Mouse (Mus musculus) left cerebral cortex, postnatal 10 days (tissue): Measurements from ENCODE around the gene Tssk3. TPM values are rescaled to one million over a fixed set of nuclear protein-coding genes. Genes with fewer than 3 reads are reported as not detected.

Source experiments
- DNase-seq, 2 experiments: peaks; one replicate each; pipeline ENCODE4 v3.0.0; 2021 to 2022; ENCODE audit warnings: low spot score in 2 of 2, mixed read lengths in 1 of 2; ENCODE audit errors: extremely low spot score in 1 of 2
- intact Hi-C: fragments of 180-260 bp; cut with DNase I; formaldehyde crosslinking; loops from one replicate; pipeline ENCODE4 v1.15.1; 2025
- total RNA-seq, 2 experiments: library from RNA; stranded (reverse); gene quantifications; 2 replicates each; pipeline ENCODE4 v1.2.3; 2021

Tssk3 gene
- total RNA-seq, 2 experiments from 2014 or later: 0.36 to 1.1 TPM

DNA sequence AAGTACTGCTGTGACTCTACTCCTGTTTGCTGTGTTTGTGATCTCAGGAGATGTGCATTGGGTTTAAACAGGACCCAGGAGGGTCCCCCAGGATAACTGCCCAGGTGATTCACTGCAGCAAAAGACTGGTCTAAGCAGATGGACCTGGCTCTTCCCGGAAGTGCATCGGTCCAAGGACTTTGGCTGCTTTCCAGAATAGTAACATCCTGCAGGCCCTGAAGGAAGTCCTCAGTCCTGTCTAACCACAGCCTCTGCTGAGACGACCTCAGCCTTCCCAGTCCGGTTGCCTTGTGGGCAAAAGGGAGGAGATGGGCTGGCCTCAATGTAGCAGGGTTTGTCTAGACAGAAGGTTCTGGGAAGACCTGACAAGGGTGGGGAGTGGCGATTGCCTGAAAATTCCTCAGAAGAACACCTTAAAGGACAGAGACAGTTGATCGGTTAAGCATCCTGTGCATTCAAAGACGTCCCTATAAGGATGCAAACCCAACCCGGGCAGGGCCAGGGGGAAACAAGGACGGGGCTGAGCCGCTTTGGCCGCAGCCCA, 12.2 kb upstream of the Tssk3 start:
- no peak for DNase-seq
- intact Hi-C loops: no loop called here

DNA sequence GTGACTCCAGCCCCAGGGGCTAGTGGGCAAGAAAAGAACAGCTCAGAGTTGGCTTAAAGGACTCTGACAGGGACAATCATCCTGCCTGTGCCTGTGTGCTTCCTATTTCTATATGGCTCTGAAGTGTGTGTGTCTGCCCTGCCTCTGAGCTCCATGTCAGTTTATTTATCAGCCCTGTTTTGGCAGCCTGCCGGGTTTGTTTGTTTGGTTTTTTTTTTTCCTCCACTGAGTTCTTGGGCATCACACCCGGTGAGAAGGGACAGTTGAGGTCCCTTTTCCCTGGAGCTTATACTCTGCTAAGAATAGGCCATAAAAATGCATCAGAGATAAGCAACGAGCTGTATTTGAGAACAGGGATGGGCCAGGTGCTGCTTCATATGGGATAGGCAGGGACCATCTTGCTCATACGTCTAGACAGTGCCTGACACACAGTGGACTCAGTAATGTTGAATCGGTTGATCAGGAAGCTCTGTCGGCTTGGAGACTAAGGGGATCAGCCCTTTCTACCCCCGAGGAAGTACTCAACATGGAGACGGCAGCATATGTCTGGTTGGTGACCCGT, 11.6 kb upstream of the Tssk3 start:
- DNase-seq: no peak
- intact Hi-C loops: no loop called here

DNA sequence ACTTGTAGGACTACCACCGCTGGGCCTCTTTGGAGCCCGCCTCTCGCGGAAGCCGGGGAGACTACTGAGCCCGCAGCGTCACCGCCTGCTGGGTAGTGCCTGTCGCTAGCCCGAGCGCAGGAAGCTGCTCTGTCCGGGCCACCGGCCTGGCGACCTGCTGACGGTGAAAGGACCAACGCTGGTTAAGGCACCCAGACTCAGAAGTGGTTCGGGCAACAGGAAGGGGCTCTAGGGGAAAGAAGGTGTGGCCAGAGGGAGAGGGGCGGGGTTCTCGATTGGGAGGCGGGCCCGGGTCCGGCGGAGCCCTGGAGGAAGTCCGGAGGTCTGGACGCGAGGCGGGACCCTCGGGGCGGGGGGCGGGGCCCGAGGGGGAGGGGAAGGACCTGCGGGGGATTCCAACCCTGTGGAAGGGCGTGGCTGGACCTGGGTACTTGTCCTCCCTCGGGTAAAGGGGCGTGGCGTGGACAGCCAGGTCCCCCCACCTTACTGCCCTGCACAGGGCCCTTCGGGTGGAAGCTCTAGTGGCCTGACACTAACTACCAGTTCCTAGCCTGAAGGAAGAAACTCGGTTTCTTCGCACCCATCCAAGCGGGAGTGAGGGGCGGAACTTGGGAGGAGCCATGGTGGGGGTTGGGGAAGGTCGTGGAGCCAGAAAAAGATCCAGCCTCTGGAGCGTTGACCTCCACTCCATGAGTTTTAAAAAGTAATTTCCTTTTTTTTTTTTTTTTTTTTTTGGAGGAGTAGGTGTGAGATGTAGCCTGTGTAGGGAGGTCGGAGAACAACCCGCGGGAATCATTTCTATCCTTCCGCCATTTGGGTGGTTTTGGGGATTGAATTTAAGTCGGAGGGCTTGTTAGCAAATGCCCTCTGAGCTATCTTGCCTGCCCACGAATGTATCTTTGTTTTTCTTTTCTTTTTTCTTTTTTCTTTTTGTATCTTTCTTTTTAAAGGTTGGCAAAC, 10.1 kb upstream of the Tssk3 start:
- peak; percentile 53 to 91 for DNase-seq
- intact Hi-C loops: no loop called here

DNA sequence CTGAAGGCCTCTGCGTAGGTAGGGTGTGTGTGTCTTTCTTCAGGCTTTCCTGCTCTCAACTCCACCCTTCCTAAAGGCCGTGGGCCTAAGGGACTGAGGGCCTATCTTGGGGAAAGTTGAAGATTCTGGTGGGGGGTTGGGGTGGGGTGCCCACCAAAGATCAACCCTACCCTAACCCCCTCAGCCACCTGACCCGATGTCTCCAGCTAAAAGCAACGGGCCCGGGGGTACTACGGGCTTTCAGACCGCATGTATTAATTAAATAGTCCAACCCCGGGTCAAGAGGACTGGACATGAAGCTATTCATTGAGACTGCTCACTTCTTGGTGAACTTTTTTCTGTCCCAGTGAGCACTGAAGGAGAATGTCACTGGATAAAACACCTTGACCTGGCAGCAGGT, 9.2 kb upstream of the Tssk3 start:
- intact Hi-C loops: no loop called here
- no peak for DNase-seq

DNA sequence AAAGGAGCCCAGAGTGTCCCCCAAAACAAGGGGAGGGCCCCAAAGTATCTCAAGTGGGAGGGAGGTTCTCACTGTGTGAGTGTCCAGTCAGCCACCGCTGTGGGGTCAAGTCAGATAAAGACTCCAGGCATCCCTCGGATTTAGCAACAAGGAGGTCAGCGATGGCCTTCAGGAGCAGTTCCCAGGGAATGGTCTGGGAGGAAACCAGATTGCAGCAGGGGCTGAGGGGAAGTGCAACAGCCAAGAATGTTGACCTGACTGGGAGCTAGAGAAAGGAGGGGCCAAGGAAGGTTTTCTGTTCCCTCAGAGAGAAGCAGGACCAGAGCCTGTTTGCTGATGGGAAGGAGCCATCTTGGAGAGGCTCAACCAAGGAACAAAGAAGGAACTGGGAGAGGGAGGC, 8.1 kb upstream of the Tssk3 start:
- no peak for DNase-seq
- intact Hi-C loops: loop anchor here (5.0 kb wide), 1 partner anchor 108 kb away; no protein-coding TSS in a partner anchor

DNA sequence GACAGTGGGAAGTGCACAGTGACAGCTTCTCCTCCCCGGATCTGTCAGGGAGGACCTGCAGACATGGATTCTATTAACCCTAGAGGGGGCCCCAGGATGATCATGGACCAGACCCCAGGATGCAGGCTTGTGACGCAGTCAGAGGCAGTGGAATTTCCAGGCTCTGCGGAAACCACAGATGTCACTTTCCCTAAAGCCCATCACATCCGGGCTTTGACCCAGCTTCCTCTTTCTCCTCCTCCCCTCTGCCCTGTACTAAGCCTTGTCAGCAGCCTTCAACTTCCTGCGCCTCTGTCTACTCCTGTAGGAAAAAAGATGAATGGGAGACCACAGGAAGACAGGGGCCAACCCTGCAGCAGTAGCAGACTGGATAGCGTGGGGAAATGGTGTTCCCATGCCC, 5.8 kb upstream of the Tssk3 start:
- intact Hi-C loops: loop anchor here (5.0 kb wide), 1 partner anchor 111 kb away; no protein-coding TSS in a partner anchor
- peak in 1 of 2 experiments; percentile 29 for DNase-seq

DNA sequence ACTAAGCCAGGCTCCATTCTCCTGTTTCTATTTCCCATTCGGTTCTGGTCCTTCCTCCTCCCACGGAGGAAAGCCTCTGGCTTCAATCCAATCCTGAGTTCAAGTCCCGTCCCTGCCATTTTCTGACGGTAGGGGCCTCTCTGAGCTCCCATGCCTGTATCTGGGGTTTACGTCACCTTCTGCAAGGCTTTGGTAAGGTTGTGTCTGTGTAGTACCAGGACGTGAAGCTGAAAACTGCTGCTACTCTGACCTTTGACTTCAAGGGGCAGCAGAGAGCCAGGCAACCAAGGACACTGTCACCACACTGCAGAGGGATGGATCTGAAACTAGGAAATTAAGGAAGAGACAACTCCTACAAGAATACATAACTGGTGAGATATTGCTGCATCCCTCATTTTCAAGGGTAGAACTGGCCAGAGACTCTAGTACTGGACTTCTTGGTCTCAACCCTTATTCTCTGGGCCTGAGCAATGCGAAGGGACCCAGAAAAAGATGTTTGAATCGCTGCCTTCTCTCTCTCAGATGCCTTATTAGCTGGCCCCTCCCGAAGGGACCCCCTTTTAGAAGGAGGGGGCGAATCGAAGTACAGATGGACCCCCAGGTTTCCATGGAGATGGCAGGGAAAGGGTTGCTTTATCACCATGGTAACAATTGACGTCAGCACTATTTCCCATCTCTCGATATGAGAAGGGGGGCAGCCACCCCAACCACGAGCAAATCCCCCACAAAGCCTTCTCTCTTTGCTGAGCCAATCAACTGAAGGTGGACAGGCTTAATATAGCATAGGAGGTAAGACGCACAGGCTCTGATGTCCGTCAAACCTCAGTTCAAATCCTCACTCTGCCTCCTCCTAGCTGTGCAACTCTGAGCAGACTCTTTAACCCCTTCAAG, 5.1 kb upstream of the Tssk3 start:
- DNase-seq: peak; percentile 60 to 91
- intact Hi-C loops: loop anchor here (5.0 kb wide), 1 partner anchor 111 kb away; no protein-coding TSS in a partner anchor

DNA sequence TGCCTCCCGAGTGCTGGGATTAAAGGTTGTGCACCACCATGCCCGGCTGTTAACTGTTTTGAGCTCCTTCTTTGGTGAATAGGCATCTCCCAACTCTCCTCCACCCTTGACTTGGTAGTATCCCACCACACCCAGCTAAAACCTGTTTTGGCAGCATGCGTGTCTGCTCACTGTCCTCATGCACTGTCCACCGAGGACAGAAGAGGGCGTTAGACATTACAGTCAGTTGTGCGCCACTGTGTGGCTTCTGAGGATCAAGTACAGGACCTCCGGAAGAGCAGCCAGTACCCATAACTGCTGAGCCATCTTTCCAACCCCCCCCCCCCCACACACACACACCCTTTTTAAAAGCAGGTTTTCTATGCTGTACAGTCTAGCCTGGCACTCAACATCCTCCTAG, 3.9 kb upstream of the Tssk3 start:
- intact Hi-C loops: loop anchor here (5.0 kb wide), 1 partner anchor 113 kb away; no protein-coding TSS in a partner anchor
- no peak for DNase-seq

DNA sequence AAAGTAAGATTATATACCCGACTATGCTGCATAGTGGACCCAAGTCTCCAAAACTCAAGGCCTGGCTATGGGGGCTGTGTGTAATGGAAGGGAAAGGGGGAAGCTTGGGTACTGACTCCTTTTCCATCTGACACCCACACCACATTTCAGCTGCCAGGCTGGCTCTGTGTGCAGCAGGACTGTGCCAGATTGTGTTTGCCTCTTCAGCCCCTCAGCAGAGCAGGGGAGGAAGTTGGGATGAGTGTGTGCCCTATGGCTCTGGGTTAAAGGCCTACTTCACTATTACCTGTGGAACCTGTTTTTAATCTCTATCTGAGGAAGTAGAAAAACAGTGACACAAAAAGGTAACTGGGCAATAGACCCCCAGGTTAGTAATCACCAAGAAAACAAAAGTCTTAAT, 9.7 kb downstream of the Tssk3 start:
- DNase-seq: no peak
- intact Hi-C loops: no loop called here

DNA sequence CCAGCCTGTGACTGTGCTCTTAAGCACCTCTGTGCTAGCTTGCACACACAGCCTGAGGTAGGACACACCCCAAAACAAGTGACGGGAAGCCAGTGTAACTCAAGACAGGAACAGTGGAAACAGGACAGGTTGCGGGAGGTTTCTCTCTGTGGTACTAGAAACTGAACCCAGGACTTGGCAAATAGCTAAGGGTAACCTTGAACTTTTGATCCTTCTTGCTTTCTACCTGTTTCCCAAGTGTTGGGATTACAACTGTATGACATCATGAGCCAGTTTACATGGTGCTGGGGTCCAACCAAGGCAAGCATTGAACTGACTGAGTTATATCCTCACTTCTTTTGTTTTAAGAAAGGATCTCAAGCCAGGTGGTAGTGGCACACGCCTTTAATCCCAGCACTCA, 11.0 kb downstream of the Tssk3 start:
- DNase-seq: no peak
- intact Hi-C loops: no loop called here

DNA sequence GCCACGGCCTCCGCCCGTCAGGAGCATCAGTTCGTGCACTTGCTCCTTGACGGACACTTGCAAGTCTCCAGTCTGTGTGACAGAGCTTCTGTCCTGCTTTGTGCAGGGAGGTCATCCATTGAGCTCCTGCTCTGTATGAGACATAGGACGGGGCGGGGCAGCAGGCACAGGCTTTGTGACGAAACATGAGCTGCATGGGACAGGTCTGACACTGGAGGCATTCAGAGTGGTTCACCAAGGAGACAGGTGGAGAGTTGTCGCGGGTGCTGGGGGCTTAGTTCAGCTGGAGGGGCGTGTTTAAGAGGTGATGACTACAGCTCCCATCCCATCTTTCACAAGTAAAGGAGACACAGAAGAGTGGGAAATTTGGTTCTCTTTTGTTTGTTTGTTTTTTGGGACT, 14.8 kb downstream of the Tssk3 start:
- intact Hi-C loops: no loop called here
- DNase-seq: no peak

DNA sequence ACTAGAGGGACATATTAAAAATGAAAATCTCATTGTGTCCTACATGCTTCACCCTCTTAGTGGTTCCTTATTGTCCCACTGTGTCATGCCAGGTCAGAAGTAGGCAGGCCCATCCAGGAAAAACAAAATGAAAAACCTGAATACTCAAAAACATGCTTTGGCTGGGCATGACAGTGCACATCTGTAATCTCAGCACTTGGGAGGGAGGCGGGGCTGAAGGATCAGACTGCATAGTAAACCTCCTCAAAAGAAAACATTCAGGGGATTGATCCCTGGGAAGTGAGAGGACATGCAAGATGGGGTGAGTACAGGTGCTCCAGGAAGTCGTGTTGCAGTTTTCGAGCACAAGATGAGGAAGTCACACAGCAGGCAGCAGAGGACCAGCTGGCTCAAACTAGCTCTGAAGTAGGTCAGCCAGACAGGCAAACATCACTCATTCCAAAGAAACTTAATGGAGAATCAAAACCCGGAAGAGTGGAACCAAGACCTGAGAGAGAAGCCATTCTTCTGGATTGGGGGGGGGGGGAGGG, 26.5 kb downstream of the Tssk3 start:
- intact Hi-C loops: no loop called here
- DNase-seq: no peak

DNA sequence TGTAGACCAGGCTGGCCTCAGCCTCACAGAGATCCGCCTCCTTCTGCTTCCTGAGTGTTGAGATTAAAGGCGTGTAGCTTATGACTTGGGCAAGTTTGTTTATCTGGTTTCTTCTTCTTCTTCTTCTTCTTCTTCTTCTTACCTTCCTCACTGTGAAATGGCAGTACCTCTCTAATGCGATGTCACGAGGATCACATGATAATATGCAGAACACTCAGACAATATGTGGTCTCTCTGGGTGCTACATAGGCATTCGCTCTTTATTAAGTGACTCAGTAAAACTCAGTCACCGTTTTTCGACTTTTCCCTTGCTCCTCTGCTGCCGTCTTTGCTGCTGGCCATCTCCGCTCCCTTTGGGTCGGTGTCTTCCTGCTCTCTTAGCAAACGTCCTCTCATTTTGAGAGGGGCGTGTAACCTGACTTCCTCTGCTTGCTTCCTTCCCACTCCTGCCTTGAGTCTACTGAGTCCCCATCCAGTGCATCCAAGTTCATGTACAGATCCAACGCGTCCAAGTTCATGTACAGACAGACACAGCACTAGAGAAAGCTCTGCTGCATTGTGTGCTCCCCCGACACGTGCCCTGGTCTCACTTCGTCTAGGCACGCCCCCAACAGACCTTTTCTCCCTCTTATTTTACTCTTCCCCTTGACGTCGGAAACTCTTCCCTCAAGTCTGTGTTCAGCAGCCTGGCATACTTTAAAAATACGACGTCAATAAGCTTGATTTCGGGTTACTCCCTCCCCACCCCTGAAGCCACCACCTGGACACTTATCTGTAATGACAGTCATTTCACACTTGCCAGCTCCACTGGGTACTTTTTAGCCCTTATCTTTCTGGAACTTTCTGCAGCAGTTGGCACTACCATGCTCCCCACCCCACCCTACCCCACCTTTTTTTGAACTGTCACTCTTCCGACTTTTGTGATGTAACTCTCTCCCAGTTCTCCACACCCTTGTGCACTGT, 27.4 kb downstream of the Tssk3 start:
- intact Hi-C loops: no loop called here
- no peak for DNase-seq

DNA sequence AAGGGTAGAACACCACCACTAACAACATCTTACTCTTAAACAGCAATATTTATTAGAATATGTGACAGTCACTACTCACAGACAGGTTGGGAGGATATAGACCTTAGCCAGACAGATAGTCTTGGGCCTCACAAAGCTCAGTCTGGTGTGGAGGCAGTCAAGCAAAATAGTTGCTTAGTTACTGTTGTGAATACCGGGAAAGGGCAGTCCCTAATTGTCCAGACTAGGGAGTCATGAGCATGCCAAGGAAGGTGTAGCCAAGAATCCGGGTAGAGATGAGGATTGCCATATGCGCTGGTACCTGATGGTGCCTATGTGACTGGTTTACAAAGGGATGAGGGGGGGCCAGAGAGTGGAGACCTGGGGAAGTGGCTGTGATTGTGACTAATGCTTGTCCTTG, 28.7 kb downstream of the Tssk3 start:
- DNase-seq: no peak
- intact Hi-C loops: no loop called here

DNA sequence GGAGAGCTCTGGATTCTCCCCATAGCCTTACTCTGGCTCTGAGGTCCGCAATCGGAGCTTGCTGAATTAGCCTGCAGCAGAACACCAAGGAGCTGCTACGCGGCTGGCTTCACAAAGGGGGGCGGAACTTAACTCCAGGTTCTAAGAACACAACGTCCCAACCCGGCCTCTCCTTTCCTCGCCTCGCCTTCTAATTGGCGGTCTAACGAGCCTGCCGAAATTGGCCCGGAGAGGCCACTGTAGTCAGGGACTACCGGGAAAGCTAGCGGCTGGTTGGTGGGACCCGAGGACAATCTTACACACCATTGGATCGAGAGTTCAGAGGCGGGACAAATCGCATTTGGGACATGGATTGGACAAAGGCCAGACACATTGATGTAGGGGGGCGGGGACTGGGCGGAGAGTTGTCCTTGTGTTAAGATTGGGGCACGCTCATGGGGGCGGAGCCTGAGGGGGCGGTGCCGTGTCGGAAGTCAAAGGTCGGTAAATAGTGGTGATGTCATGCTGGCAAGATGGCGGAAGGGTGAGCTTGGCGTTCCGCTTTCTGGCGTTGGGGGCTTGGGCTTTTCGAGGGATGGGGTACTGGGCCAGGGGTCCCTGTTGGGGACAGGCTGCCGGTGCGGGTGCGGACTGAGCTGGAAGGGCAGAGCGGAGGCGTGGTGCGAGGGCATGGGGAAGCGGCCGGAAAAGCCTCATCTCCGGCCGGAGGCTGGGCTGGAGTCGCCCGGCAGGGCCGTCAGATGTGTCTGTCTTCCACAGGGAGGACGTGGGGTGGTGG, 29.4 kb downstream of the Tssk3 start, which contains the start of gene Bsdc1:
Gene Bsdc1 (plus strand): TSS at position 399 of the 778 bp plus-strand sequence.
- intact Hi-C loops: no loop called here
- peak; percentile 99 to 100 for DNase-seq

DNA sequence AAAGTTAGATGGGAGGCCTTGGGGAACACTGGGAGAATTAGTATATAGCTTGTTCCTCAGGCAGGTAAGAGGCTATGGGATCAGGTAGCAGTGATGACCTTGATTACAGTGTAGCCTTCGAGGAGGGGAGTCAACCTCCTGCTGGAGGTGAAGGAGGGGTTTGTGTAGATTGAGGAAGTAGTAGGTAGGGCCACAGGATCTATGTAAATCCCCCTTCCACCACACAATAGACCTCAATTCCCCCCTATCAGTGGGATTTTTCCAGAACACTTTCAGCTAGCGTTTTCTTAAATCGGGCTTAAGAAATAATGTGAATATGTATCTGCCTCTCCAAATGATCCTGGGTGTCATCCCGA, 30.0 kb downstream of the Tssk3 start:
- intact Hi-C loops: no loop called here

DNA sequence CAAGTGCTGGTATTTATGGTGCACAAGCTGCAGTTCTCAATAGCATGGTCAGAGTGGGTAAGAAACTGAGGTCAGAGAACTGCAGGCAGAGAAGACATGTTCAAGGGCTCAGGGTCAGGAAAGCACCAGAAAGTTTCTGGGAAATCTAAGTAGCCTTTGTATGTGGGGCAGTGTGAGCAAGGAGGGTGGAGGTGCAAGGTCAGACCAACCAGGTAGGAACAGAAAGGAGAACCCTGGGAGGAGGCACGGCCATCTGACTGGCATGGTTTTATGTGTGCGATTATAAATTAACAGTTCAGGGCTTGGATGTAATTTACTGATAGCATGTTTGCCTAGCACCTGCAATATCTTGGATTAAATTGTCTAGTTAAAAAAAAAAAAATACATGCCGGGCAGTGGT, 31.1 kb downstream of the Tssk3 start:
- intact Hi-C loops: loop anchor here (5.0 kb wide), 1 partner anchor 252 kb away; no protein-coding TSS in a partner anchor
- DNase-seq: no peak

More for the DNA sequence above, 30.0 kb downstream of the Tssk3 start:
- no peak for DNase-seq
